Comparison of ENCODE assay signal across 25 mouse cellular contexts in the genomic region with DNA sequence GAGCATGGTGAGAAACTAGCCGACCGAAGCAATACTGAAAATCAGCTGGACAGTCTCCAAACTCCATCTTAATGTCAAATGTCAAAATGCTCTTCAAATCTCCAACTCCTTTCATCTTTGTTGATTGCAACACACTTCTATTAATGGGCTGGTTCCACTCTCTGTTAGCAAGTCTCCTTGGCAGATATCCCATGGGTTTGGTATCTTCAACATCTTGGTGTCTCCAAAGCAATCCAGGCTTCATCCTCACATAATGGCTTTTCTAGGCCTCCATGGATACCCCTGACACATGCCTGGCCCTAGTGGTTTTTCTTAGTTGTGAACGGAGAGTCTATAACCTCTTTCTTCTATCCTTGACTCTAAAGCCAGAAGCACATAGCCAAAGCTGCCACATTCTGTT.
"Had no signal": no experiment of that assay in that cellular context is flagged by ENCODE, and none has a peak within 500 bp of the region (broad histone marks: within the 10 kb centered on the region; RNA-seq: fewer than 3 reads in every experiment).

No protein-coding gene starts in this region.

- H3K27ac ChIP-seq: heart, adult 2 months; heart, embryonic 13.5 days; heart, embryonic 15.5 days; hindbrain, embryonic 13.5 days; hindbrain, embryonic 15.5 days; hindbrain, postnatal 0 days; kidney, embryonic 15.5 days; kidney, postnatal 0 days; limb, embryonic 13.5 days had no signal

- H3K36me3 ChIP-seq: heart, embryonic 13.5 days; heart, embryonic 15.5 days; hindbrain, embryonic 13.5 days; hindbrain, embryonic 15.5 days; kidney, embryonic 15.5 days; limb, embryonic 13.5 days had no signal

- DNase-seq: forebrain, postnatal 0 days; gastrocnemius, postnatal 14 days; gastrocnemius, postnatal 36 days; heart, adult 11 months; heart, adult 2 months; heart, postnatal 14 days; heart, postnatal 36 days; kidney, adult 11 months; kidney, adult 2 months; kidney, adult 9 months; kidney, postnatal 14 days; kidney, postnatal 36 days; layer of hippocampus, adult 9-11 months; layer of hippocampus, postnatal 36 days; left cerebral cortex, postnatal 4 days had no signal

- ATAC-seq: forebrain, postnatal 0 days; hindbrain, postnatal 0 days; intestine, embryonic 16.5 days had no signal

- H3K4me2 ChIP-seq: heart, embryonic 11.5 days; heart, embryonic 13.5 days; heart, embryonic 15.5 days; hindbrain, embryonic 13.5 days; hindbrain, embryonic 15.5 days; kidney, embryonic 15.5 days; limb, embryonic 13.5 days had no signal

- H3K4me1 ChIP-seq: heart, embryonic 13.5 days; heart, embryonic 15.5 days; hindbrain, embryonic 13.5 days; hindbrain, embryonic 15.5 days; limb, embryonic 13.5 days had no signal

- H3K4me3 ChIP-seq: heart, adult 2 months; heart, embryonic 13.5 days; heart, embryonic 15.5 days; hindbrain, embryonic 13.5 days; hindbrain, embryonic 15.5 days; kidney, embryonic 15.5 days; limb, embryonic 13.5 days had no signal

- H3K9ac ChIP-seq: forebrain, postnatal 0 days; heart, embryonic 13.5 days; heart, embryonic 15.5 days; hindbrain, embryonic 13.5 days; hindbrain, embryonic 15.5 days; kidney, embryonic 15.5 days; limb, embryonic 13.5 days had no signal

- H3K27me3 ChIP-seq: heart, embryonic 13.5 days; heart, embryonic 15.5 days; hindbrain, embryonic 13.5 days; hindbrain, embryonic 15.5 days; kidney, embryonic 15.5 days; limb, embryonic 13.5 days had no signal

- H3K9me3 ChIP-seq: heart, embryonic 13.5 days; heart, embryonic 15.5 days; hindbrain, embryonic 13.5 days; hindbrain, embryonic 15.5 days; kidney, embryonic 15.5 days; limb, embryonic 13.5 days had no signal
